Mouse (Mus musculus): ENCODE results near the gene Mybph. TPM values are rescaled to one million over a fixed set of nuclear protein-coding genes. Genes with fewer than 3 reads are reported as not detected.

Mybph gene
- polyA plus RNA-seq, 1 experiment from 2014 or later, result not detected

DNA sequence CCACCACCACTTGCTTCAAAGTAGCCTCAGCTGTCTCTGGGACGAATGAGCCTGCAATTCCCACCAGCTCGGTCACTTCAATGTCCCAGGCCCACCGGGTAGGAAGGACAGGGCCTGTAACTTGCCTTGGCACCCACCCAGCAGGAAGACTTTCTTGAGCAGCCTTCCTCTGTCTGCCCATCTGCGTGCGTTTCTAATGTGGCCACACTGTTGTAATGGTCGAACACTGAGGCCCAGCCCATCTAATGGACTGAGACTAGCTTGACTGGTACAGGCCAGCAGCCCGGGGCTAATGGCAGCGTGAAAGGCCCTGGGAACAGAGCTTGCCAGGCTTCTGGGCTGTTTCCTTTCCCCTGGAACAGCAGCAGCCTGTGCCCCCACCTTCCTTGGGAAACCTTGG is 39.1 kb downstream of the Mybph start:
- ATAC-seq, result no peak
- Histone ChIP-seq H3K27ac (ENCODE audit: low read depth) (peak overlapping the region; percentile 45), H3K4me1 (ENCODE audit: insufficient read depth) (peaks cover 28% of the 10 kb centered on the region), H3K36me3 (replicated peaks; ENCODE audit: insufficient read depth, low read length) (no peaks in the 10 kb centered on the region), H3K9me3 (ENCODE audit: low read length) (no peaks in the 10 kb centered on the region), H3K9ac (replicated peaks) (peak overlapping the region; percentile 58), H3K27me3 (ENCODE audit: insufficient read depth, low read length) (peaks cover 26% of the 10 kb centered on the region), H3K4me2 (ENCODE audit: low read depth, low read length) (peak overlapping the region; percentile 63), H3K4me3 (ENCODE audit: low read depth, low read length) (no peak overlapping the region)
- no peak for TF ChIP-seq EP300 (IDR thresholded peaks at IDR 0.05; ENCODE audit: low read depth)
- no peak for TF ChIP-seq CTCF (IDR thresholded peaks at IDR 0.05; ENCODE audit: low read depth)
- DNase-seq, result no peak
- WGBS (ENCODE audit: insufficient replicate concordance), result 77% methylated on average over 8 of the region's 8 CpGs

GRCm38 (mm10) chr1:134232778-134233531 is 39.7 kb downstream of the Mybph start:
- 47% methylated on average over 12 of the region's 12 CpGs for WGBS (ENCODE audit: insufficient replicate concordance)
- Histone ChIP-seq H3K9me3 (ENCODE audit: low read length) (no peaks in the 10 kb centered on the region), H3K4me3 (ENCODE audit: low read depth, low read length) (peak overlapping the region; percentile 45), H3K4me1 (ENCODE audit: insufficient read depth) (peaks cover 31% of the 10 kb centered on the region), H3K4me2 (ENCODE audit: low read depth, low read length) (peak overlapping the region; percentile 63), H3K27me3 (ENCODE audit: insufficient read depth, low read length) (peaks cover 26% of the 10 kb centered on the region), H3K9ac (replicated peaks) (peak overlapping the region; percentile 58), H3K36me3 (replicated peaks; ENCODE audit: insufficient read depth, low read length) (no peaks in the 10 kb centered on the region), H3K27ac (ENCODE audit: low read depth) (peak overlapping the region; percentile 57)
- no peak for TF ChIP-seq CTCF (IDR thresholded peaks at IDR 0.05; ENCODE audit: low read depth)
- no peak for TF ChIP-seq EP300 (IDR thresholded peaks at IDR 0.05; ENCODE audit: low read depth)
- ATAC-seq (peak; percentile 26), DNase-seq (peak; percentile 52)

DNA sequence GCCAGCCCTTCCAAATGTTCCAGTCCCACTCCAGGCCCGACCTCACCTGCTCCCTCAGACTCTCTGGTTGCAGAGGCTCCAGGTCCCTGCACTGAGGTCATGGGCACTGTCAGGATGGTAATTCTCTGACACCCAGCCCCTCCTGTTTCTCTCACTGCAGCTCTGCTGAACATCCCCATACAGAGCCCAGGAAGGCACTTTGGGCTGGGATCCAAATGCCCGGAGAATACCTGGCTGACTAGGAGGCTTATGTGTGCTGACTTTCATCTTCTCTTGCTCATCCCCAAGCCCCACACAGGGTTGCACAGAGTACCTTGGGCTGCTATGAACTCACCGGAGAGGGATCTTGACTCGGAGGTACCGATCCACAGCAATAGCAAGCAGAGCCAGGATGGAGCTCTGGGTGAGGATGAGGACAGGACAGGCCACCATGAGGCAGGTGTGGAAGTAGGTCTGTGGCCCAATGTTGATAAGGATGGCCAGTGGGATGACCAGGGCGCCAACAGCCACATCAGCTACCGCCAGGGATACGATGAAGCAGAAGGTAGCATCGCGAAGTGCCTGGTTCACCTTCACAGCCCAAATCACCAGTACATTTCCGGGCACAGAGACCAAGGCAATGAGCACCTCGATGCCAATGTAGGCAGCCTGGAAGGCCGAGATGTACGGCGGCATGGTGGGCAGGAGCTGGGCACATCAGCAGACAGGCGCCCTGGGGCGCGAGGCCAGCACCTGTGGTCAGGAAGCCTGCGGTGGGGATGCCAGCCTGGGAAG is 40.6 kb downstream of the Mybph start:
- Histone ChIP-seq H3K27me3 (ENCODE audit: insufficient read depth, low read length) (peaks cover 26% of the 10 kb centered on the region), H3K9ac (replicated peaks) (peak overlapping the region; percentile 58), H3K27ac (ENCODE audit: low read depth) (peak overlapping the region; percentile 57; the same call in 1 of the 2 replicates), H3K9me3 (ENCODE audit: low read length) (no peaks in the 10 kb centered on the region), H3K4me2 (ENCODE audit: low read depth, low read length) (peak overlapping the region; percentile 63), H3K4me3 (ENCODE audit: low read depth, low read length) (peak overlapping the region; percentile 45), H3K36me3 (replicated peaks; ENCODE audit: insufficient read depth, low read length) (no peaks in the 10 kb centered on the region), H3K4me1 (ENCODE audit: insufficient read depth) (peaks cover 35% of the 10 kb centered on the region)
- ATAC-seq, result no peak
- no peak for DNase-seq
- WGBS (ENCODE audit: insufficient replicate concordance), result 47% methylated on average over 19 of the region's 19 CpGs
- TF ChIP-seq CTCF (IDR thresholded peaks at IDR 0.05; ENCODE audit: low read depth) (no peak), EP300 (IDR thresholded peaks at IDR 0.05; ENCODE audit: low read depth) (no peak)

DNA sequence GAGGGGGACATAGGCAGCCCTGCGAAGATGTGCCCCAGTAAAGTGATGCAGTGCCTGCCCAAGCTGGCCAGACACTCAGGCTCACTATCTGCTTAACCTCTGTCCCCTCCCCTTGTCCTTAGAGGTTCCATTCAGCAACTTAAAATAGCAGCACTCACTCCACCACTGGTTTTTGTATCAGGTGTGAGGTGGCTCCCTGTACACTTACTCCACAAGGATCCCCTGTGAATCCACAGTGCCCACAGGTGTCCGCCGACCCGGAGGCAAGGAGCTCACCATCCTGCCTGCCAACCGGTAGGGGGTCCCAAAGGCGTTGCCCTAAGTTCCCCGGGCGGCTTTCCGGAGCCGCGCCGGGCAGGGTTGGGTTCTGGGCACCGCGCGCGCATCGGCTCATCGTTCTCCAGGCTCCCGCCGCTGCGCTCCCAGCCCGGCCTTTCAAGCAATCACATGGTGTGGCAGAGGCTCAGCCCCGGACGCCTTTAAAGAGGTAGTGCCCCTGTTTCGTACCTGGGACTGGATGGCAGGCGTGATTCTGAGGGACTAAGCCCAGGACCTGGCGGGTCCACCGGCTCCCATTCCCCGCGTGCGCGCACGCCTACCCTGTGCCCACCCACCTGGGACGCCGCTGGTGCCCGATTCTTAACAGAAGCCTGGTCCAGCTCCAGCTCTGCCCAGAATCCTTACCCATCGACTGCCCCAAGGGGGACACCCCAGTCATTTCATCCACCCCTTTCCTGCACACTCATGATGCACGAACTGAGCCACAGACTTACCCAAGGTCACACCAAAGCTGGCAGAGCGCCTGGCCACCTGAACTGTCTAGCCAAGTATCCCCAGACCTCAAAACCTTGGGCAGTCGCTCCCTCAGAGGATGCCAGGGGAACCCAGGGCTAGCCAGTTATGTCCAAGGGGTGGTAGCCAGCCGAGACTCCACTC is 41.5 kb downstream of the Mybph start:
- no peaks in the 10 kb centered on the region for H3K9me3 ChIP-seq (ENCODE audit: low read length)
- H3K27ac ChIP-seq (ENCODE audit: low read depth), result peak overlapping the region; percentile 81
- ATAC-seq (peak; percentile 53), DNase-seq (peak; percentile 56)
- no peak for TF ChIP-seq EP300 (IDR thresholded peaks at IDR 0.05; ENCODE audit: low read depth)
- no peak for TF ChIP-seq CTCF (IDR thresholded peaks at IDR 0.05; ENCODE audit: low read depth)
- peak overlapping the region; percentile 63 for H3K4me2 ChIP-seq (ENCODE audit: low read depth, low read length)
- no peaks in the 10 kb centered on the region for H3K36me3 ChIP-seq (replicated peaks; ENCODE audit: insufficient read depth, low read length)
- peak overlapping the region; percentile 45 for H3K4me3 ChIP-seq (ENCODE audit: low read depth, low read length)
- WGBS (ENCODE audit: insufficient replicate concordance), result 1% methylated on average over 40 of the region's 41 CpGs
- peaks cover 38% of the 10 kb centered on the region for H3K4me1 ChIP-seq (ENCODE audit: insufficient read depth)
- H3K9ac ChIP-seq (replicated peaks), result peak overlapping the region; percentile 58
- H3K27me3 ChIP-seq (ENCODE audit: insufficient read depth, low read length), result peaks cover 26% of the 10 kb centered on the region

DNA sequence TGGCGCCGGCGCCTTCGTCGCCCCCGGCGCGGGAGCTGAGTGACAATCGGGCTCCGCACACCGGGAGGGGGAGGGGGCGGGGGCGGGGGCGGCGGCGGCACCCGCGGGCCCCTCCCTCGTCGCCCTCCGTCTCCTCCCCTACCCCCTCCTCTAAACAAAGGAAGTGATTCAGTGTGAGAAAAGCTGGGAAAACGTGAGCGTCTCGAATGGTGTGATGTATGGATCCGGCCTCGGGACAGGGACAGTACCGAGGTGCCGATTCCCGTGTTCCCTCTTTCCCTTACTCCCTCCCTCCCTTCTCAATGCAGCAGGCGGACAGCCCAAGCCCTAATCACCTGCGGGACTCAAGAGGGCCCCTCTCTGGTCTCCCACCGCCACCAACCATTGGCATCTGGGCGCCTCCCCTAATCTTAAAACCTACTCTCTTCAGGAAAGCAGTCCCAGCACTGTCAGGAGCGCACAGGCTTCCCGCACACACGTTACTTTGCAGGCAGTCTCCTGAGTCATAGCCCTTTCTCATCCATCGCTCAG is 42.2 kb downstream of the Mybph start, which contains the start of gene Adora1:
Adora1 (minus strand) TSS at position 41 of the 531 bp plus-strand sequence.
- 7% methylated on average over 29 of the region's 37 CpGs for WGBS (ENCODE audit: insufficient replicate concordance)
- DNase-seq, result no peak
- Histone ChIP-seq H3K4me1 (ENCODE audit: insufficient read depth) (peaks cover 33% of the 10 kb centered on the region), H3K27ac (ENCODE audit: low read depth) (peak within 1 kb of the TSS; percentile 81), H3K4me2 (ENCODE audit: low read depth, low read length) (peak within 1 kb of the TSS; percentile 63), H3K4me3 (ENCODE audit: low read depth, low read length) (peak within 1 kb of the TSS; percentile 45), H3K9me3 (ENCODE audit: low read length) (no peaks in the 10 kb centered on the region), H3K9ac (replicated peaks) (peak within 1 kb of the TSS; percentile 58), H3K27me3 (ENCODE audit: insufficient read depth, low read length) (peaks cover 26% of the 10 kb centered on the region), H3K36me3 (replicated peaks; ENCODE audit: insufficient read depth, low read length) (no peaks in the 10 kb centered on the region)
- TF ChIP-seq CTCF (IDR thresholded peaks at IDR 0.05; ENCODE audit: low read depth), result no peak
- no peak for TF ChIP-seq EP300 (IDR thresholded peaks at IDR 0.05; ENCODE audit: low read depth)
- ATAC-seq, result peak; percentile 0; the same call in 1 of the 2 replicates

Measured in liver, postnatal 0 days (tissue).